Mouse (Mus musculus) E14TG2a.4 (cell line): Measurements from ENCODE around the gene Pla2g4b.
A peak's percentile ranks its signal among the peaks of the same experiment; 100 is the strongest.

ENCODE experiments used
- H3K27me3 ChIP-seq: 2 replicates; pipeline ENCODE4 v1.6.1; 2014; ENCODE audit warnings: low read length, control low read depth; ENCODE audit not compliant: insufficient read depth
- H3K36me3 ChIP-seq: 2 replicates; pipeline ENCODE4 v1.6.1; 2014; ENCODE audit warnings: low read length, control low read depth; ENCODE audit not compliant: insufficient read depth
- H3K4me1 ChIP-seq: replicated peaks from 2 replicates; pipeline ENCODE4 v1.6.1; 2014; ENCODE audit warnings: low read depth, low read length, control low read depth
- H3K4me3 ChIP-seq: replicated peaks from 2 replicates; pipeline ENCODE4 v1.5.1; 2014; ENCODE audit warnings: mild to moderate bottlenecking, low read length
- H3K9me3 ChIP-seq: 2 replicates; pipeline ENCODE4 v1.6.1; 2014; ENCODE audit warnings: low read length, control low read depth
- CTCF ChIP-seq: conservative IDR thresholded peaks from 2 replicates; pipeline ENCODE4 v1.5.1; 2014; ENCODE audit warnings: low read length
- NANOG ChIP-seq: IDR thresholded peaks from 2 replicates; pipeline ENCODE4 v1.6.1; 2014; ENCODE audit warnings: borderline replicate concordance, low read length, mixed read lengths
- POU5F1 ChIP-seq: IDR thresholded peaks from 2 replicates; pipeline ENCODE4 v1.6.1; 2014; ENCODE audit warnings: low read length, borderline replicate concordance

Gene Pla2g4b

GRCm38 (mm10) chr2:120032726-120033467, at the start of gene Pla2g4b:
Pla2g4b (plus strand) TSS chr2:120033417.
- Histone ChIP-seq H3K4me1 (peaks cover 58% of the 10 kb centered on the region), H3K9me3 (no peaks in the 10 kb centered on the region), H3K36me3 (peaks cover 83% of the 10 kb centered on the region), H3K4me3 (no peak within 1 kb of the TSS), H3K27me3 (no peaks in the 10 kb centered on the region)
- TF ChIP-seq CTCF: no peak
- TF ChIP-seq NANOG: no peak
- TF ChIP-seq POU5F1: no peak

- Histone ChIP-seq H3K36me3 (peaks cover 7% of the 10 kb centered on the region; the same call in 1 of the 2 replicates), H3K4me1 (peaks cover 18% of the 10 kb centered on the region), H3K4me3 (no peak overlapping the region), H3K27me3 (no peaks in the 10 kb centered on the region), H3K9me3 (no peaks in the 10 kb centered on the region)
- TF ChIP-seq CTCF: no peak
- peak; percentile 9; the same call in 1 of the 2 replicates for TF ChIP-seq NANOG
These were observed 47.3 kb upstream of the Pla2g4b start for GRCm38 (mm10) chr2:119985871-119986270.

- no peaks in the 10 kb centered on the region for H3K9me3 ChIP-seq
- no peaks in the 10 kb centered on the region for H3K27me3 ChIP-seq
- peaks cover 5% of the 10 kb centered on the region; the same call in 1 of the 2 replicates for H3K36me3 ChIP-seq
- no peak overlapping the region for H3K4me3 ChIP-seq
- TF ChIP-seq CTCF: no peak
- TF ChIP-seq POU5F1: no peak
- no peak; the same call in 1 of the 2 replicates for TF ChIP-seq NANOG
- peaks cover 18% of the 10 kb centered on the region for H3K4me1 ChIP-seq
These were observed 46.8 kb upstream of the Pla2g4b start for GRCm38 (mm10) chr2:119986369-119986768.

GRCm38 (mm10) chr2:119987441-119987840, 45.8 kb upstream of the Pla2g4b start:
- H3K4me3 ChIP-seq: no peak overlapping the region
- H3K9me3 ChIP-seq: no peaks in the 10 kb centered on the region
- TF ChIP-seq NANOG (no peak), CTCF (no peak), POU5F1 (no peak)
- H3K4me1 ChIP-seq: peaks cover 22% of the 10 kb centered on the region
- H3K27me3 ChIP-seq: no peaks in the 10 kb centered on the region
- H3K36me3 ChIP-seq: no peaks in the 10 kb centered on the region

- H3K27me3 ChIP-seq: no peaks in the 10 kb centered on the region
- no peaks in the 10 kb centered on the region for H3K36me3 ChIP-seq
- peaks cover 30% of the 10 kb centered on the region for H3K4me1 ChIP-seq
- TF ChIP-seq POU5F1 (no peak), NANOG (no peak), CTCF (no peak)
- no peak overlapping the region for H3K4me3 ChIP-seq
- H3K9me3 ChIP-seq: no peaks in the 10 kb centered on the region
These were observed 44.3 kb upstream of the Pla2g4b start for GRCm38 (mm10) chr2:119988952-119989351.

- Histone ChIP-seq H3K4me1 (peaks cover 25% of the 10 kb centered on the region), H3K36me3 (no peaks in the 10 kb centered on the region), H3K4me3 (no peak overlapping the region), H3K9me3 (no peaks in the 10 kb centered on the region), H3K27me3 (no peaks in the 10 kb centered on the region)
- TF ChIP-seq CTCF (no peak), NANOG (no peak), POU5F1 (no peak)
These were observed 42.3 kb upstream of the Pla2g4b start for GRCm38 (mm10) chr2:119990881-119991280.

GRCm38 (mm10) chr2:119992349-119992748, 40.9 kb upstream of the Pla2g4b start:
- peaks cover 16% of the 10 kb centered on the region for H3K4me1 ChIP-seq
- H3K36me3 ChIP-seq: 0 out of 2 replicates have a peak, but pooled peaks cover 2% of the 10 kb centered on the region
- H3K4me3 ChIP-seq: no peak overlapping the region
- H3K27me3 ChIP-seq: no peaks in the 10 kb centered on the region
- no peaks in the 10 kb centered on the region for H3K9me3 ChIP-seq
- TF ChIP-seq POU5F1: no peak
- TF ChIP-seq NANOG: no peak
- TF ChIP-seq CTCF: no peak

GRCm38 (mm10) chr2:119993515-119993914, 39.7 kb upstream of the Pla2g4b start:
- 0 out of 2 replicates have a peak, but pooled peaks cover 4% of the 10 kb centered on the region for H3K36me3 ChIP-seq
- TF ChIP-seq CTCF (no peak), POU5F1 (no peak), NANOG (no peak)

GRCm38 (mm10) chr2:119994839-119995238, 38.4 kb upstream of the Pla2g4b start:
- no peaks in the 10 kb centered on the region for H3K9me3 ChIP-seq
- 0 out of 2 replicates have a peak, but pooled peaks cover 4% of the 10 kb centered on the region for H3K36me3 ChIP-seq
- H3K27me3 ChIP-seq: no peaks in the 10 kb centered on the region
- no peak for TF ChIP-seq CTCF
- TF ChIP-seq POU5F1: no peak
- TF ChIP-seq NANOG: no peak
- H3K4me1 ChIP-seq: peaks cover 14% of the 10 kb centered on the region
- no peak overlapping the region for H3K4me3 ChIP-seq

More at GRCm38 (mm10) chr2:119993515-119993914, 39.7 kb upstream of the Pla2g4b start:
- Histone ChIP-seq H3K27me3 (no peaks in the 10 kb centered on the region), H3K9me3 (no peaks in the 10 kb centered on the region), H3K4me1 (peaks cover 16% of the 10 kb centered on the region), H3K4me3 (no peak overlapping the region)
